Mouse (Mus musculus) forebrain, embryonic 11.5 days (tissue): ENCODE measurements at regions not wholly inside any gene's neighbourhood (a gene's known extent, or its start where the extent isn't known, plus 50 kb on each side); places are given as distances from the start of the nearest gene placed in this dataset.
A peak's percentile ranks its signal among the peaks of the same experiment; 100 is the strongest.

Source experiments
- ATAC-seq: fragments of 200-750 bp; cut with Nextera tagmentation; replicated peaks from 2 replicates; pipeline ENCODE4 v1.8.0; 2017; ENCODE audit warnings: moderate TSS enrichment; ENCODE audit not compliant: low FRiP score
- DNase-seq: peaks from one replicate; pipeline ENCODE4 v3.0.0-alpha.2; 2017; ENCODE audit warnings: low spot score
- H3K27ac ChIP-seq: fragments of 300-500 bp; sonication (generic); 2 replicates; pipeline ENCODE4 v1.5.1; 2014; ENCODE audit warnings: low read depth, low read length
- H3K27me3 ChIP-seq: fragments of 300-500 bp; sonication (generic); 2 replicates; pipeline ENCODE4 v1.6.1; 2014; ENCODE audit warnings: mild to moderate bottlenecking, low read length, mixed read lengths; ENCODE audit not compliant: control insufficient read depth, insufficient read depth
- H3K36me3 ChIP-seq: fragments of 300-500 bp; sonication (generic); 2 replicates; pipeline ENCODE4 v1.6.1; 2014; ENCODE audit warnings: mild to moderate bottlenecking, low read length, moderate library complexity, mixed read lengths; ENCODE audit not compliant: control insufficient read depth, insufficient read depth
- H3K4me1 ChIP-seq: fragments of 300-500 bp; sonication (generic); replicated peaks from 2 replicates; pipeline ENCODE4 v1.6.1; 2014; ENCODE audit warnings: low read length, mixed read lengths; ENCODE audit not compliant: control insufficient read depth, insufficient read depth
- H3K4me2 ChIP-seq: fragments of 300-500 bp; sonication (generic); 2 replicates; pipeline ENCODE4 v1.6.1; 2014; ENCODE audit warnings: low read depth, mild to moderate bottlenecking, low read length, moderate library complexity, mixed read lengths; ENCODE audit not compliant: severe bottlenecking
- H3K4me3 ChIP-seq: fragments of 300-500 bp; sonication (generic); 2 replicates; pipeline ENCODE4 v1.5.1; 2014; ENCODE audit warnings: low read depth, low read length
- H3K9ac ChIP-seq: fragments of 300-500 bp; sonication (generic); 2 replicates; pipeline ENCODE4 v1.6.1; 2014; ENCODE audit warnings: low read length
- H3K9me3 ChIP-seq: fragments of 300-500 bp; sonication (generic); 2 replicates; pipeline ENCODE4 v1.6.1; 2016; ENCODE audit warnings: low read length, mixed read lengths; ENCODE audit not compliant: control insufficient read depth
- WGBS: fragments of 180-500 bp; shearing (Covaris S2); extraction: QIAGEN DNeasy Blood & Tissue Kit; methylation state at CpG from one replicate; pipeline ENCODE4 v1.1.7; 2014; 5-methylcytosine and 5-hydroxymethylcytosine counted together

DNA sequence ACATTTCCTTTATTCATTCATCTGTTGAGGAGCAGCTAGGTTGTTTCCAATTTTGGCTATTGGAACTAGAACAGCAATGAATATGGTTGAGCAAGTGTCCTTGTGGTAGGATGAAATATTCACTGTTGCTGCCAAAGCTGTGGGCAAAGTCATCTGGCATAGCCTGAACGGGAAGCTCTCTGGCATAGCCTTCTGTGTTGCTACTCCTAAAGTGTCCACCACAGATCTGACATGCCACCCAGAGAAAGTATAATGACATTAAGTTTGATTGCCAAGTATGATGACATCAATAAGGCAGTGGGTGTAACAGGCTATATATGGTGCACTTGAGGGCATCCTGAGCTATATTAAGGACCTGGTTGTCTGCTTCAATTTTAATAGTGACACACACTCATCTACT is 113.7 kb upstream of the Adamts5 start:
- Histone ChIP-seq H3K9ac (no peak overlapping the region), H3K27ac (no peak overlapping the region), H3K4me3 (no peak overlapping the region), H3K9me3 (no peaks in the 10 kb centered on the region), H3K27me3 (no peaks in the 10 kb centered on the region), H3K36me3 (no peaks in the 10 kb centered on the region), H3K4me1 (no peaks in the 10 kb centered on the region), H3K4me2 (no peak overlapping the region)
- DNase-seq (no peak), ATAC-seq (no peak)
- WGBS, result 87% methylated on average over 1 of the region's 1 CpGs

DNA sequence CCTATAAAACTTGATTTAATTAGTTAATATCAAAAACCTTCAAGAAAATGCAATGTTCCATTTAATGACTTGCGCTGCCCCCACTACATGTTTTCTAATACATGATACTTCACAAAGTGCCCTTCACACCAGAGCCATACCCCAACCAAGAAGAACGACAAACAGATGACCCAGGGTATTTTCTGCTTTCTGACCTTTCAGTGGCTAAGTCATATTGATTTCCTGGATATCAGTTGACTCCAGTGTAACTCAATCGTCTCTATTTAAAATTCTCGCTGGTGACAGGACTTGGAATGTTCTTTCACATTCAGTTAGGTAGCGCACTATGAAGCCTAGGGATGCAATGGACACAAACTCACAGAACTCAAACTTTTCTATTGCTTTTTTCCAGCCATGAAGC is 109.4 kb upstream of the Adamts5 start:
- no peaks in the 10 kb centered on the region for H3K27me3 ChIP-seq
- no peaks in the 10 kb centered on the region for H3K4me1 ChIP-seq
- H3K27ac ChIP-seq, result no peak overlapping the region
- H3K36me3 ChIP-seq, result no peaks in the 10 kb centered on the region
- H3K9me3 ChIP-seq, result no peaks in the 10 kb centered on the region
- DNase-seq (no peak), ATAC-seq (no peak)
- no peak overlapping the region for H3K4me3 ChIP-seq
- H3K4me2 ChIP-seq, result no peak overlapping the region
- WGBS, result 87% methylated on average over 5 of the region's 5 CpGs
- H3K9ac ChIP-seq, result no peak overlapping the region

DNA sequence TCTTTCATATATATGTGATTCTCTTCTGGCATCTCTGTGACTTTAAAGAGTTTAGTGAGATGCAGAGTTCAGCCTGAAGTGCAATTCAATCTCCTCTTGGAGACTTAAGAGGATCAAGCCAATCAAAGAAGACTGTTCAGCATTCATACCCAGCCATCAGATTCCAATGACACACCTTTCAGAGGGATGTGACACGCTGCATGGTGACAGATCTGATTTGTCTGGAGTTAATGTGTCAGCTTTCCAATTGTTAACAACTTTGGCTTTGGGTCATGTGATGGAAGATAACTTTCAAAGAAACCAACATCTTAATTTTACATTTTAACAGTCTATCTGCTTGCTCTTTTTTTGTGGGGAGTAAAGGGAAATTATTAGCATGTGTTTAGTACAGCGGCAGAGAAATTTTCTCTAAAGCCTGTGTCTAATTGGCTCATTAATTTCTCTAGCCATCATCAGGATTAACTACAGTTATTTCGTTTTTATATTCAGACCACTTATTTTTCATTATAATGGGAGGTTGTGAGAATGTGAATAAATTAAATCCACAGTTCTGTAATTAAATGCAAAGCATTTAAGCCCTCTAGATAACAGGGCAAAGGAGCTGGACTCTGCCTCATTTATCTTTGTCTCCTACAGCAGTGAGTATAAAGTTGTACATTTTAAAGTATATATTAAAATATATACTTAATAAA is 108.2 kb upstream of the Adamts5 start:
- Histone ChIP-seq H3K27ac (no peak overlapping the region), H3K36me3 (no peaks in the 10 kb centered on the region), H3K4me3 (no peak overlapping the region), H3K27me3 (no peaks in the 10 kb centered on the region), H3K4me2 (no peak overlapping the region), H3K4me1 (no peaks in the 10 kb centered on the region), H3K9ac (no peak overlapping the region), H3K9me3 (no peaks in the 10 kb centered on the region)
- WGBS, result 36% methylated on average over 3 of the region's 3 CpGs
- ATAC-seq (peak; percentile 69), DNase-seq (no peak)

DNA sequence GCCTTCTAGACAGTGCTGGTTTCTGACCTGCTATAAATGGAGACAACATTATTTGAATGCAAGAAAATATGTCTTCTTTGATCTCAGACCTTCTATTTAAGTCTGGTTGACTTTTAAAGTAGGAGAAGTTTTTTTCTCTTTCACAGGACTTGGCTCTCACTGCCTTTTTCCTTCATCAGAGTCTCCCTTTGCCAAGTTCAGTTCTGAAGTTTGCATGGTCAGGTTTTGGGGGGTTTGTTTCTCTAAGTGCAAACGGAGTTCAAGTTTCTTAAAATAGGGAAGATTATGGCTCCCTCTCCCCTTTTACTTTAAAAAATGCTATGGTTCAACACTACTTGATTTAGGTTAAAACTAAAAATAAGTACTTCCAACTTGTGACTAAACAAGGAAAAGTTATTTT is 106.2 kb upstream of the Adamts5 start:
- no peaks in the 10 kb centered on the region for H3K36me3 ChIP-seq
- ATAC-seq, result no peak
- no peak for DNase-seq
- H3K9ac ChIP-seq, result no peak overlapping the region
- 91% methylated on average over 1 of the region's 1 CpGs for WGBS
- H3K4me3 ChIP-seq, result no peak overlapping the region
- H3K9me3 ChIP-seq, result no peaks in the 10 kb centered on the region
- H3K27me3 ChIP-seq, result no peaks in the 10 kb centered on the region
- no peak overlapping the region for H3K27ac ChIP-seq
- no peaks in the 10 kb centered on the region for H3K4me1 ChIP-seq
- H3K4me2 ChIP-seq, result no peak overlapping the region

DNA sequence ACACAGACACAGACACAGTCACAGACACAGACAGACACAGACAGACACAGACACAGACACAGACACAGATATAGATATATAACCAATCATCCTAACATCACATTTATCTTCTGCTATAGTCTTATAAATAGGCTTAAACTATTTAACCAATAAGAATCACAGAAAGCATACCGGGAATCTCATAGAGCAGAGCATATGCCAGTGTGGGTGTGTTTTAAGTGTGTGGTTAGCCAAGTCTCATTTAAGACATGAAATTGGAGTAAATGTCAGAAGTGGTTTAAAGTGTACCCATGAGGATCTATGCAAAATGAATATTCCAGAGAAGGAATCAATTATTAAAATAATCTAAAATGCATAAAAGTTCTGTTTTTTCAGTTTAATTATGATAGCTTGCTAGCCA is 99.2 kb upstream of the Adamts5 start:
- ATAC-seq (no peak), DNase-seq (no peak)
- H3K27me3 ChIP-seq, result no peaks in the 10 kb centered on the region
- H3K4me2 ChIP-seq, result no peak overlapping the region
- no peaks in the 10 kb centered on the region for H3K9me3 ChIP-seq
- H3K4me1 ChIP-seq, result no peaks in the 10 kb centered on the region
- H3K4me3 ChIP-seq, result no peak overlapping the region
- H3K9ac ChIP-seq, result no peak overlapping the region
- 93% methylated on average over 1 of the region's 1 CpGs for WGBS
- no peaks in the 10 kb centered on the region for H3K36me3 ChIP-seq
- H3K27ac ChIP-seq, result no peak overlapping the region

DNA sequence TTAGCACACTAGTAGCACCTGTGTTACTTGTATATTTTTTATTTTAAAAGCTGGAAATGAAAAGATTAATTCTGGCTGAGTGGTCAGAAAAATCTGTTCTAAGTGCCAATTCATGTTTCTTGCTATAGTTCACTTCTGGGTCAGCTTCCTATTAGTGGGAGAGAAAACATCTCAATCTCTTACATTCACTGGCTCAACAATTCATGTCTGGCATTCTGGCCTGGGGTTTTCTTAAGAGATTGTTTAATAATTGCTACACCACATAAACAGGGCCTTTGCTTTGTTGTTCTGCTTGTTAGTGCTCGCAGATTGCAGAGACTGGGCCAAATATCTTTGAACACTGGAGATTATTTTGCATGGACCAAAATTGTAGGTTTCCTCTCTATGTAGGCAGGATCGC is 84.2 kb upstream of the Adamts5 start:
- DNase-seq (no peak), ATAC-seq (no peak)
- H3K4me1 ChIP-seq, result no peaks in the 10 kb centered on the region
- H3K9ac ChIP-seq, result no peak overlapping the region
- 73% methylated on average over 2 of the region's 2 CpGs for WGBS
- no peak overlapping the region for H3K4me2 ChIP-seq
- H3K36me3 ChIP-seq, result no peaks in the 10 kb centered on the region
- no peak overlapping the region for H3K4me3 ChIP-seq
- no peaks in the 10 kb centered on the region for H3K27me3 ChIP-seq
- H3K27ac ChIP-seq, result no peak overlapping the region
- no peaks in the 10 kb centered on the region for H3K9me3 ChIP-seq

DNA sequence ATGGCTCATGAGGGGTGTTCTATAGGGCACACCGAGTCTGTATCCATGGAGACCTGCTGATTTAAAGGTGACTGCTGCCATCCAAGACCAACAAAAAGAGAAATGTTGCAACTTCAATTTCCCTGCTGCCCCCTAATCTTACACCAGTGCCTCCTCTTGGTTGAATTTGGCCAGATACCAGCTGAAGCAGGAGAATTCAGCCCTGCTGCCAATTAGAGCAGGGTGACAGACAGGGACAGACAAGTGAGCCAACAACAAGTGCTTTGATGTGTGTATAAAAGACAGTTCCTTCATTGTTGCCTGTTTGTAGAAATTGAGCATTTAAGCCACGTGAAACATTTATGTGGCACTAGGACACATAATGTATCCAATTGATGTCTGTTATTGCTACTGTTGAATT is 75.5 kb upstream of the Adamts5 start:
- Histone ChIP-seq H3K36me3 (no peaks in the 10 kb centered on the region), H3K9me3 (no peaks in the 10 kb centered on the region), H3K9ac (no peak overlapping the region), H3K27me3 (no peaks in the 10 kb centered on the region), H3K27ac (no peak overlapping the region), H3K4me2 (no peak overlapping the region), H3K4me3 (no peak overlapping the region), H3K4me1 (no peaks in the 10 kb centered on the region)
- WGBS, result 77% methylated on average over 2 of the region's 2 CpGs
- ATAC-seq, result no peak
- no peak for DNase-seq

DNA sequence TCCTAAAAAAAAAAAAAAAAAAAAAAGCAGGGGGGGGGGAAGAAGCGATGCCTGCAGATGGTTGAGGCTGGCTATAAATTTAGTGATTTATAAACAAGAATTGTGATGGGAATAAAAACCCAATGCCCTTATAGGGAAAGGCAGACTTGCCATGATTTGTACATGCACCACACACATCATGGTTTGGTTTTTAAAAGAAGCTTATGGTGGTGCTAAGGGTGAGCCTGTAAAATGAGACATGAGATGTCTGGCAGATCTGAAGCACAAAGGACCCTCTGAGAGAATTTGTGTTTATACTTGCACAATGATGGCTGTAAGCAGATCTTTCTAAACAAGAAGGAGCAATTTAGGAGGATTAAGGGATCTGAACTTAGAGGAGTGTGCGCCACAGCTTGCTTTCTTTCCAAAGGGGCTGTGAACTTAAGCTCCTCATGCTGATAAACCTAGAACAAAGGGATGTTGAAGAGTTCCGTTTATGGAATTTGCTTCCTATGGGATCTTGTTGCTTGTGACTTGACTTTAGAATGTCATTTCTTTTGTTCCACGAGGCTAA is 65.3 kb upstream of the Adamts5 start:
- no peak for DNase-seq

DNA sequence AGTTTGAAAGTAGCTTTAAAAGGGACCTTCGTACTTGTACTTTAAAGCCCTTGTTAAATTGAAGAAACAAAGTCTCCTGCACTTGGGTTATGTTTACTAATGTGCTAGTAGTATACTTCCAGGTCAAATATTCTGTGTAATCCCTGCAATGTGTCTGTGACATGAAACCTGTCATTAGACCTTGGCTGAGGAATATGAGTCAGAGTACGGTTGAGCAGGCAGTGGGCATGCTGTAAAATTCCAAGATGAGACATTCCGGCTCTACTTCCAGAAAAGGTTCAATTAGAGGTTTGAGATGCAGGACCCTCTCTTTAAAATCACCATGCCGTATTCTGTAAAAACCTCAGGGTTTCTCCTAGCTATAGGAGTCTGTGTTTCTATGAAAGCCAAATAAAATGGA is 64.6 kb upstream of the Adamts5 start:
- no peaks in the 10 kb centered on the region for H3K36me3 ChIP-seq
- WGBS, result 68% methylated on average over 4 of the region's 4 CpGs
- no peak overlapping the region for H3K9ac ChIP-seq
- peaks cover 3% of the 10 kb centered on the region; the same call in 1 of the 2 replicates for H3K4me1 ChIP-seq
- no peaks in the 10 kb centered on the region; the same call in 1 of the 2 replicates for H3K27me3 ChIP-seq
- H3K27ac ChIP-seq, result no peak overlapping the region
- ATAC-seq, result no peak
- no peaks in the 10 kb centered on the region for H3K9me3 ChIP-seq
- H3K4me2 ChIP-seq, result no peak overlapping the region
- DNase-seq, result no peak
- H3K4me3 ChIP-seq, result no peak overlapping the region

More for the DNA sequence above, 65.3 kb upstream of the Adamts5 start:
- no peaks in the 10 kb centered on the region for H3K36me3 ChIP-seq
- no peak overlapping the region for H3K27ac ChIP-seq
- peak; percentile 45 for ATAC-seq
- H3K4me2 ChIP-seq, result no peak overlapping the region
- no peaks in the 10 kb centered on the region; the same call in 1 of the 2 replicates for H3K27me3 ChIP-seq
- peaks cover 3% of the 10 kb centered on the region; the same call in 1 of the 2 replicates for H3K4me1 ChIP-seq
- H3K9me3 ChIP-seq, result no peaks in the 10 kb centered on the region
- no peak overlapping the region for H3K9ac ChIP-seq
- 7% methylated on average over 4 of the region's 4 CpGs for WGBS
- H3K4me3 ChIP-seq, result no peak overlapping the region
